Mouse (Mus musculus): ENCODE results near the gene Synj1.

GRCm38 (mm10) chr16:91056043-91056821, 45.1 kb upstream of the Synj1 start:
- no peak for TF ChIP-seq CTCF (IDR thresholded peaks at IDR 0.05; ENCODE audit: control insufficient read depth, insufficient read depth, insufficient read length)
- TF ChIP-seq CEBPB (IDR thresholded peaks at IDR 0.05; ENCODE audit: low read depth) = no peak
- TF ChIP-seq USF1 (IDR thresholded peaks at IDR 0.05; ENCODE audit: low read depth) = no peak
- TF ChIP-seq MAX (IDR thresholded peaks at IDR 0.05) = no peak
